Mouse (Mus musculus) heart, embryonic 15.5 days (tissue): Measurements from ENCODE around the gene Pla2g16. TPM values are rescaled to one million over a fixed set of nuclear protein-coding genes. Genes with fewer than 3 reads are reported as not detected.

Source experiments
- ATAC-seq: fragments of 200-750 bp; cut with Nextera tagmentation; replicated peaks from 2 replicates; pipeline ENCODE4 v1.8.0; 2017; ENCODE audit warnings: low read depth, moderate TSS enrichment; ENCODE audit not compliant: insufficient number of reproducible peaks, insufficient read depth, low FRiP score
- H3K27ac ChIP-seq: fragments of 300-500 bp; sonication (generic); 2 replicates; pipeline ENCODE4 v1.5.1; 2015; ENCODE audit warnings: mild to moderate bottlenecking, inconsistent platforms
- H3K27me3 ChIP-seq: fragments of 300-500 bp; sonication (generic); 2 replicates; pipeline ENCODE4 v1.6.1; 2015; ENCODE audit warnings: inconsistent platforms
- H3K36me3 ChIP-seq: fragments of 300-500 bp; sonication (generic); 2 replicates; pipeline ENCODE4 v1.6.1; 2015; ENCODE audit warnings: mild to moderate bottlenecking, inconsistent platforms
- H3K4me1 ChIP-seq: fragments of 300-500 bp; sonication (generic); replicated peaks from 2 replicates; pipeline ENCODE4 v1.6.1; 2015; ENCODE audit warnings: inconsistent platforms
- H3K4me2 ChIP-seq: fragments of 300-500 bp; sonication (generic); 2 replicates; pipeline ENCODE4 v1.6.1; 2015; ENCODE audit warnings: inconsistent platforms, mild to moderate bottlenecking, moderate library complexity
- H3K4me3 ChIP-seq: fragments of 300-500 bp; sonication (generic); 2 replicates; pipeline ENCODE4 v1.5.1; 2015; ENCODE audit warnings: mild to moderate bottlenecking, inconsistent platforms
- H3K9ac ChIP-seq: fragments of 300-500 bp; sonication (generic); 2 replicates; pipeline ENCODE4 v1.6.1; 2015; ENCODE audit warnings: mild to moderate bottlenecking, inconsistent platforms
- H3K9me3 ChIP-seq: fragments of 300-500 bp; sonication (generic); replicated peaks from 2 replicates; pipeline ENCODE4 v1.6.1; 2016; ENCODE audit warnings: inconsistent platforms
- WGBS: fragments of 180-500 bp; shearing (Covaris S2); methylation state at CpG from one replicate; pipeline ENCODE4 v1.1.7; 2015; ENCODE audit warnings: mixed read lengths; 5-methylcytosine and 5-hydroxymethylcytosine counted together
- polyA plus RNA-seq: library from polyadenylated mRNA; unstranded; fragments of >200 nt; fragmentation: Nextera tagmentation; extraction: Ambion mirVana; gene quantifications from 2 replicates; pipeline ENCODE4 v1.2.1, GENCODE M21; 2015

Gene Pla2g16
- 47.0 and 52.7 TPM in 2 replicates for polyA plus RNA-seq

DNA sequence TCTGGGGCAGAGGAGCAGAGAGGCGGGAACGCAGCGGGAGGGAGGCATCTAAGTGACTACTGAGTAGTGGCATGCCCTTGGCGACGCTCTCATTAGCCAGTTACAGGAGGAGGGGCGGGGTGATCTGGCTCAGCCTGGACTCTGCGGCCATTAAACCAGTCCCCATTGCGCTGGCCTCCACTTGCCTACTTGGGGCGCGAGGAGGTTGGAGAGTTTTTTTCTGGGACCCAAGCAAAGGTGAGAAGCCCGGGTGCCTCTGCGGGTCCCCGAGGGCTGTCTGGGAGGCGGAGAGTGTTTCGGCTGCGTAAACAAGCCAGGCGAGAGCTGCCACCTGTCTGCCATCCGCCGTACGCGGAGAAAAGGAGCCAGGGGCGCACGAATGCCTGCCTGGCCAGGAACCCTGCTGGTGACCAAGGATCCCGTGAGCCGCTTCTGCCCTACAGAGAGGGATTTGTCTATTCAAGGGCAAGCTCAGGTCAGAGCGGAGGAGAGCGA is at the start of gene Pla2g16:
Gene Pla2g16, plus strand, starts transcription at position 132 of the 495 bp plus-strand sequence.
- H3K4me3 ChIP-seq = peak within 1 kb of the TSS; percentile 65
- H3K4me1 ChIP-seq = peaks cover 15% of the 10 kb centered on the region
- H3K36me3 ChIP-seq = no peaks in the 10 kb centered on the region
- no peaks in the 10 kb centered on the region for H3K9me3 ChIP-seq
- H3K9ac ChIP-seq = peak within 1 kb of the TSS; percentile 69
- peak; percentile 88 for ATAC-seq
- H3K27me3 ChIP-seq = no peaks in the 10 kb centered on the region
- H3K27ac ChIP-seq = peak within 1 kb of the TSS; percentile 85
- peak within 1 kb of the TSS; percentile 73 for H3K4me2 ChIP-seq
- WGBS = under 1% methylated on average over 27 of the region's 27 CpGs

DNA sequence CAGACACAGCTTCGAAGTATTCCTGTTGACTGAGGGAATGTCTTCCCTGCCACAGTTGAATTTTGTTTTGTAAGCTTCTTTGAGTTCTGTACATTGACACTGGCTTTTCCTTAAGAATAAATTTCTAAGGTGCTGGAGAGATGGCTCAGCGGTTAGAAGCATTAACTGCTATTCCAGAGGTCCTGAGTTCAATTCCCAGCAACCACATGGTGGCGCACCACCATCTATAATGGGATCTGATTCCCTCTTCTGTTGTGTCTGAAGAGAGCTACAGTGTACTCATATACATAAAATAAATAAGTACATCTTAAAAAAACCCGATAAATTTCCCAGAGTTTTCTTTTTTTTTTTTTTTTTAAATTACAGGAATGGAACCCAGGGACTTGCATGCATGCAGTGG is 49.2 kb upstream of the Pla2g16 start:
- Histone ChIP-seq H3K27ac (no peak overlapping the region), H3K36me3 (peaks cover 20% of the 10 kb centered on the region), H3K27me3 (no peaks in the 10 kb centered on the region), H3K4me3 (no peak overlapping the region), H3K9me3 (no peaks in the 10 kb centered on the region), H3K9ac (no peak overlapping the region), H3K4me2 (no peak overlapping the region), H3K4me1 (peaks cover 3% of the 10 kb centered on the region; the same call in 1 of the 2 replicates)
- ATAC-seq = no peak
- WGBS = 59% methylated on average over 4 of the region's 4 CpGs

DNA sequence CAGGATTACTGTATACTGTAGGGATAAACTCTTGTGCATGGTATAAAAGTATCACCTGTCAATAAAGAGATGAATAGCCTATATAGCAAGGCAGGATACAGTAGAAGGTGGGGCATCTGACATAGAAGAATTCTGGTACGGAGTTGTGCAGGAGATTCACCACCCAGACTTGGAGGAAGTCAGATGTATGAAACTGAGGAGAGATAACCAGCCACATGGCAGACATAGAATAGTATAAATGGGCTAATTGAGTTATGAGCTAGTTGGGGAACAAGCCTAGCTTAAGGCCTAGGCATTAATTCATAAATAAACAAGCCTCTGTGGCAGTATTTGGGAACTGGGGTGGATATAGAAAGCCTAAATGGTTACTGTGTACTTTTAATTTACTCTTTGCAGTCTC is 40.8 kb upstream of the Pla2g16 start:
- Histone ChIP-seq H3K4me1 (peaks cover 3% of the 10 kb centered on the region; the same call in 1 of the 2 replicates), H3K4me2 (no peak overlapping the region), H3K9ac (no peak overlapping the region), H3K4me3 (no peak overlapping the region), H3K36me3 (peaks cover 24% of the 10 kb centered on the region), H3K27me3 (no peaks in the 10 kb centered on the region), H3K27ac (no peak overlapping the region), H3K9me3 (no peaks in the 10 kb centered on the region)
- ATAC-seq = no peak
- 76% methylated on average over 1 of the region's 1 CpGs for WGBS

DNA sequence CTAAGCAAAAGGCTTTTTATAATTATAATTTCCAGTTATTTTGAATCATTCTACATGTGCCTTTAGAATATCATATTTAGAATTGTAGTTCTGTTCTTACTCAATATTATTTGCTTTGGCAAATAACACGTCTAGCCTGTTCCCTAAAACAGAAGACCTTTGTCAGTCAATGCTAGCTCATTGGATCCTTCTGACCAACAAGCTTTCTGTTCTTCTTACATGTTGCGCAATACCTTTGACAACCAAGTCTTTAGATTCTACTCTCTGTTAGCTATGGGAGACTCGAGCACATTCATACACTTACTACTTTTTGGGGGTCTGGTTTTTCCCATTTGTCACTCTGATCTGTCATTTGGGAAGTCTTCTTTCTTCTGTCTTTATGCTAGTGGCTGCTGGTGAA is 35.6 kb upstream of the Pla2g16 start:
- no peaks in the 10 kb centered on the region for H3K27me3 ChIP-seq
- H3K4me2 ChIP-seq = no peak overlapping the region
- H3K4me1 ChIP-seq = peaks cover 3% of the 10 kb centered on the region; the same call in 1 of the 2 replicates
- H3K36me3 ChIP-seq = peaks cover 52% of the 10 kb centered on the region
- no peak overlapping the region for H3K27ac ChIP-seq
- no peaks in the 10 kb centered on the region for H3K9me3 ChIP-seq
- ATAC-seq = no peak
- H3K4me3 ChIP-seq = no peak overlapping the region
- no peak overlapping the region for H3K9ac ChIP-seq
- 87% methylated on average over 3 of the region's 3 CpGs for WGBS

DNA sequence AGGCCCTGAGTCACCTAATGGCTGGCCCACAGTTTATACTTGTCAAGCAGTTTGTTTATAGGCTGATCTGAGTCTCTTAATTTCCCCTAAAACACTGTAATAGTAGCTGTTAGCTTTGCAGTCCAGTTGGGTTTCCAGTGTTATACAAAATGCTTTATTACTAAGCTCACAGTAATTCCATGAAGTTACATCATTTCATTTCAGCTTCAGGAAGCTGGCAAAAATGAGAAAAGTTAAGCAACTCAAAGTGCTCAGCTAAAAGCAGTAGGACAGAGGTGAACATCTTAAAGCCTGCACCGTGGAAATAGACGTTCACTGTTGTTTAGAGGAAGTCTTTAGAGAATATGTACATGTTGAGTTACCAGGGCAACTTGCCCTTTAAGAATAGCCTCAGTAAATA is 34.4 kb upstream of the Pla2g16 start:
- Histone ChIP-seq H3K4me2 (no peak overlapping the region), H3K27ac (no peak overlapping the region)
- ATAC-seq = no peak

DNA sequence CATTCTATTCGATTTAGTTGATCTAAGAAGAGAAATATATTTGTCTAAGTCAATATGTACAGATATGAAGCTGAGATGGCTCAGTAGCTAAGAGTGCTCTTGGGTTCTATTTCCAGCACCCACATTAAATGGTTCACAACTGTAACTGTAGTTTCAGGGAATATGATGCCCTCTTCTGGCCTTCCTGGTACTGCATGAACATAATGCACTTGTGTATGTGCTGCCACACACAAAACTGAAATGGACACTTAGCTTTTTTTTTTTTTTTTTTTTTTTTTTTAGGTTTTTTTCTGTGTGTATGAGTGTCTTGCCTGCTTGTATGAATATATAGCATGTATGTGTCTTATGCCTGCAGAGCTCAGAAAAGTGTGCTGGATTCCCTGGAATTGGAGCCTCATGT is 34.0 kb upstream of the Pla2g16 start:
- H3K27ac ChIP-seq = no peak overlapping the region
- H3K36me3 ChIP-seq = peaks cover 51% of the 10 kb centered on the region
- peaks cover 3% of the 10 kb centered on the region; the same call in 1 of the 2 replicates for H3K4me1 ChIP-seq
- no peak overlapping the region for H3K9ac ChIP-seq
- H3K27me3 ChIP-seq = no peaks in the 10 kb centered on the region
- H3K4me3 ChIP-seq = no peak overlapping the region
- no peaks in the 10 kb centered on the region for H3K9me3 ChIP-seq
- H3K4me2 ChIP-seq = no peak overlapping the region
- no peak for ATAC-seq
- WGBS = 93% methylated on average over 1 of the region's 1 CpGs

More for the DNA sequence above, 34.4 kb upstream of the Pla2g16 start:
- H3K4me1 ChIP-seq = peaks cover 3% of the 10 kb centered on the region; the same call in 1 of the 2 replicates
- H3K27me3 ChIP-seq = no peaks in the 10 kb centered on the region
- peaks cover 49% of the 10 kb centered on the region for H3K36me3 ChIP-seq
- no peaks in the 10 kb centered on the region for H3K9me3 ChIP-seq
- WGBS = 93% methylated on average over 2 of the region's 2 CpGs
- H3K9ac ChIP-seq = no peak overlapping the region
- H3K4me3 ChIP-seq = no peak overlapping the region

DNA sequence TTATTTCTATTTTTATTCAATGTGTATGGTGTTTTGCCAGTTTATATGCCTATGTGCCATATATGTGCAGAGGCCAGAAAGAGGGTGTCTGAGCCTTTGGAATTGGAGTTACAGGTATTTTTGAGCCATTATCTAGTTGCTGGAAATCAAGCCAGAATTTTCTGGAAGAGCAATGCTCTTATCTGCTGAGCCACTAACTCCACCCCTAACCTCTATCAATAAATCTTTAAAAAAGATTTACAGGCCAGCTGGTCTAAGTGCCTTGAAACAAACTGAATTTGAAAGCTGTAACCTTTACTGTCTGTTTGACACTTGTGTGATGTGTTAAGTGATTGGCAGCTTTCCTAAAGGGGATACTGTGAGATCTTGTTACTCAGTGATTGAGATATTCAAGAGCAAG is 33.5 kb upstream of the Pla2g16 start:
- ATAC-seq = no peak
- Histone ChIP-seq H3K27ac (no peak overlapping the region), H3K9me3 (no peaks in the 10 kb centered on the region), H3K36me3 (peaks cover 52% of the 10 kb centered on the region), H3K4me3 (no peak overlapping the region), H3K4me1 (peaks cover 3% of the 10 kb centered on the region; the same call in 1 of the 2 replicates), H3K9ac (no peak overlapping the region), H3K4me2 (no peak overlapping the region), H3K27me3 (no peaks in the 10 kb centered on the region)

DNA sequence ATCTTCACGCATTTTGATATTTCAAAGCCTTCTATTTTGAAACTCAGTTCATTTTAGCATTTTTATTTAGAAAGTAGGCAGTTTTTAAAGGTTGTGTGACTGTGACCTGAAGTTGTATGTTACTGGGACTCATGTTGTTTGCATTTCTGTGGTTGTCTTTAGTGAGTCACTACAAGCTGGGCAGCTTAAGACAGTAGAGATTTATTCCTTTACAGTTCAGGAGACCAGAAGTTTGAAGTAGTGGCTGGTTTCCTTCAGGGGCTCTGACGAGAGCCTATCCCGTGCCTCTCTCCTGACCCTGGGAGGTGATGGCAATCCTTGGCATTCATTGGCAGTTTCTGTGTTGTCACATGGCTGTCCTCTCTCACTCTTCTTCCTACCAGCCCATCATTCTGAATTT is 32.4 kb upstream of the Pla2g16 start:
- H3K4me3 ChIP-seq = no peak overlapping the region
- H3K9ac ChIP-seq = no peak overlapping the region
- peaks cover 60% of the 10 kb centered on the region for H3K36me3 ChIP-seq
- H3K27ac ChIP-seq = no peak overlapping the region
- H3K27me3 ChIP-seq = no peaks in the 10 kb centered on the region
- WGBS = 71% methylated on average over 3 of the region's 3 CpGs
- H3K4me1 ChIP-seq = no peaks in the 10 kb centered on the region
- no peaks in the 10 kb centered on the region for H3K9me3 ChIP-seq
- no peak for ATAC-seq
- H3K4me2 ChIP-seq = no peak overlapping the region

DNA sequence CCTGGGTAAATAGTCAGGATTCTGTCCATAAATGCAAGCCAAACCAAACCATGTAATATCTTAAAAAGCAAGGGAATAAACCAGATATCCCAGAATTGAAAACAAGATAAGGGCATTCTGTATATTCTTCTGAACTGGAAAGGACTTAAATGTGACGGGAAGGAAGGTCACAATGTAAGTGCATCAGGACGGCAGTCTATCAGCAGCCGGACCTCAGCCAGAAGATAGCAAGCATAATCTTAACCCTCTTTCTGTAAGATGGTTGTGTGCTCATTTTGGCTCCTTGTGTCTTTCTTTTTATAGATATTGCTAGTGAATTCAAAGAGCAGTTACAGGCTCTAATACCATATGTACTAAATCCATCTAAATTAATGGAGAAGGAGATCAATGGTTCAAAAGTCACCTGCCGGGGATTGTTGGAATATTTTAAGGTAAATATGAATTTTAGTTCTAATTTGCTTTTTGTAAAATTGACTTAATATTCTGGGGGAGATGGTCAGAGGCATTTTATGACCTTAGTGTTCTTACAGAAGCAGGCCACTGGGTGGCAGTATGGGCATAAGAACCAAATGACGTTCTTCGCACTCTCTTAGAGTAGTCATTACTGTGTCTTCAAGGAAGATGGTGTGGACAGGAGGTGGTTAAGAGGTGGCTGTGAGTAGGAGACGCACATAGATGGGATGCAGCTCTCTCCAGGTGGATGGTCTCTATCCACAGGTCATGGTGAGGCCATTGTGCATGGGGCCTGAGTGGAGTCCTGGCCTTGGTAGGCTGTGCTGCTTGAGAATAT is 28.4 kb upstream of the Pla2g16 start:
- Histone ChIP-seq H3K27me3 (no peaks in the 10 kb centered on the region), H3K36me3 (peaks cover 62% of the 10 kb centered on the region), H3K4me2 (no peak overlapping the region), H3K9ac (no peak overlapping the region), H3K4me3 (no peak overlapping the region), H3K4me1 (no peaks in the 10 kb centered on the region), H3K9me3 (no peaks in the 10 kb centered on the region), H3K27ac (no peak overlapping the region)
- ATAC-seq = no peak
- WGBS = 41% methylated on average over 7 of the region's 7 CpGs

DNA sequence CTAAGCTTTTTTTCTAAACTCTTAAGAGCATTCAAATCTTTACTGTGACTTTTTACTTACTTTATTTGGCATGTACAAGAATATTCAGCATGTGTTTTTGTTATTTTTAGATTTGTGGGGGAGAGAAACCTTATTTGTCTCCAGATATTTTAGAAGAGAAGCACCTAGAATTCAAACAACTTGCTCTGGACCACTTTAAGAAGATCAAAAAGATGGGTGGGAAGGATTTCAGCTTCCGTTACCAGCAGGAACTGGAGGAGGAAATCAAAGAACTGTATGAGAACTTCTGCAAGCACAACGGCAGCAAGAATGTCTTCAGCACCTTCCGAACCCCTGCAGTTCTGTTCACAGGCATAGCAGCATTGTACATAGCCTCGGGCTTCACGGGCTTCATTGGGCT is 25.4 kb upstream of the Pla2g16 start:
- WGBS = 95% methylated on average over 5 of the region's 5 CpGs
- H3K9me3 ChIP-seq = no peaks in the 10 kb centered on the region

DNA sequence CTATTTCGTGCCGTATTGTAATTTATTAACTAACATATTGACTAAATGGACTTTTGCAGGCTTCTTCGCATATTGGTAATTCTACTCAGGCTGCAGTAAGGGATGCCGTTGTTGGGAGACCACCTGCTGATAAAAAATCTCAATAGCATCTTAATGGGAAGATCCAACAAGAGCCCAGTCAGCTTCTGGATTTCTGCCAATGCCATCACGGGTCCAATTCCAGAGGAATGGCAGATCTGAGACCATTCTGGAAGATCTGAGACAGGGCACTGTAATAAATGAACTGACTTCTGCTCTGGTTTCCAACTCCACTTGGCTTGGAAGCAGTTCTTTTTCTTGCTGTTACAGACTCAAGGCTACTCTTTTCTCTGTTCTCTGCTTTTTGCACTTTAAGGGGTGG is 23.4 kb upstream of the Pla2g16 start:
- Histone ChIP-seq H3K27me3 (no peaks in the 10 kb centered on the region), H3K4me2 (no peak overlapping the region), H3K9ac (no peak overlapping the region), H3K27ac (no peak overlapping the region), H3K4me3 (no peak overlapping the region), H3K36me3 (peaks cover 56% of the 10 kb centered on the region), H3K9me3 (no peaks in the 10 kb centered on the region), H3K4me1 (no peaks in the 10 kb centered on the region)
- 82% methylated on average over 5 of the region's 5 CpGs for WGBS
- no peak for ATAC-seq

More for the DNA sequence above, 25.4 kb upstream of the Pla2g16 start:
- H3K4me2 ChIP-seq = no peak overlapping the region
- ATAC-seq = no peak
- H3K27ac ChIP-seq = no peak overlapping the region
- H3K9ac ChIP-seq = no peak overlapping the region
- H3K4me3 ChIP-seq = no peak overlapping the region
- H3K27me3 ChIP-seq = no peaks in the 10 kb centered on the region
- no peaks in the 10 kb centered on the region for H3K4me1 ChIP-seq
- H3K36me3 ChIP-seq = peaks cover 62% of the 10 kb centered on the region

DNA sequence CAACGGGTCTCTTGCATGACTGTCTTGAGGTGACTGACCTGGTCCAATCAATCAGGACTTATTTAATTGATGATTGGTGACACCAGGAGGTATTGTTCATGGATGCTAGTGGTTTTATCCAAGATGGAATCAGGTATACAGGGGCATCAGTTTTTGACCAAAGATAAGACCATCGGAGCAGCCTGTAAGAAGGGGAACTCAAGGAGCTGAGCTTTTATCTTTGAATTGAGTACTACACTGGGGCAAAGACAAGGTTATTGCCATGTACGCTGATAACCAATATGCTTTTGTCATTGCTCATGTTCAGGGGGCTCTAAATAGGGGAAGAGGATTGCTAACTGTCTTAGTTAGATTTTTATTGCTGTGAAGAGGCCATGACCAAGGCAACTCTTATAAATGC is 8.3 kb upstream of the Pla2g16 start:
- no peak overlapping the region for H3K4me3 ChIP-seq
- H3K4me1 ChIP-seq = peaks cover 25% of the 10 kb centered on the region
- WGBS = 86% methylated on average over 3 of the region's 3 CpGs
- H3K4me2 ChIP-seq = no peak overlapping the region
- H3K9ac ChIP-seq = no peak overlapping the region
- no peaks in the 10 kb centered on the region for H3K27me3 ChIP-seq
- no peaks in the 10 kb centered on the region for H3K9me3 ChIP-seq
- H3K36me3 ChIP-seq = no peaks in the 10 kb centered on the region
- no peak overlapping the region for H3K27ac ChIP-seq
- no peak for ATAC-seq
